Mouse (Mus musculus): ENCODE results near the gene C2cd3. TPM values are rescaled to one million over a fixed set of nuclear protein-coding genes. Genes with fewer than 3 reads are reported as not detected.

C2cd3 gene
- total and polyA plus RNA-seq, 2 experiments from 2014 or later: 5.5 to 29.8 TPM

DNA sequence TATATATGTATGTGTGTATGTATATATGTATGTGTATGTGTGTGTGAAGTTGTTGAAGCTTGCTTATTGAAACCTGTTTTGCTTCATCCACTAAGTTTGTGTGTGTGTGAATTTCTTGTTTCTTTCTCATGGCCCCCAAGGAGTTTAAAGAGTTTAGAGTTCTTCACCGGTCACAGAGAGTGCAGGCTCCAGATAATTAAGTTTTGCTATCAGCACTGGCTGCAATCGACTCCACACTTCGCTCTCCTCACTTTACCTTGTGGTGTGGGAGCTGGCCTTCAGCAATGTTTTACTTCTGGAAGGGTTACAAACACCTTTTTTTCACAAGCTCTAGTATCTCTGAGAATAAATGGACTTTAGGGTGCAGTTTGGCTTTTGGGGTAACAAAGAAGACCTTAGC lies 40.8 kb upstream of the C2cd3 start:
- no peak for TF ChIP-seq EP300 (IDR thresholded peaks at IDR 0.05; ENCODE audit: low read depth)
- TF ChIP-seq CTCF (IDR thresholded peaks at IDR 0.05; ENCODE audit: low read depth): no peak
- DNase-seq (ENCODE audit: low spot score): no peak
- H3K36me3 ChIP-seq (replicated peaks; ENCODE audit: control insufficient read depth, insufficient read depth, low read length): peaks cover 87% of the 10 kb centered on the region
- no peak overlapping the region for H3K4me2 ChIP-seq (ENCODE audit: low read depth, low read length)
- H3K9me3 ChIP-seq (replicated peaks; ENCODE audit: control insufficient read depth, low read length): no peaks in the 10 kb centered on the region
- 80% methylated on average over 3 of the region's 3 CpGs for WGBS
- H3K27me3 ChIP-seq (ENCODE audit: control insufficient read depth, insufficient read depth, low read length): no peaks in the 10 kb centered on the region
- no peak overlapping the region for H3K9ac ChIP-seq (replicated peaks; ENCODE audit: low read depth, low read length)
- no peak overlapping the region for H3K27ac ChIP-seq (ENCODE audit: low read depth)
- ATAC-seq (ENCODE audit: insufficient read depth, low read depth): no peak
- no peak overlapping the region for H3K4me3 ChIP-seq (ENCODE audit: low read depth, low read length)
- H3K4me1 ChIP-seq (ENCODE audit: control insufficient read depth, insufficient read depth): no peaks in the 10 kb centered on the region

DNA sequence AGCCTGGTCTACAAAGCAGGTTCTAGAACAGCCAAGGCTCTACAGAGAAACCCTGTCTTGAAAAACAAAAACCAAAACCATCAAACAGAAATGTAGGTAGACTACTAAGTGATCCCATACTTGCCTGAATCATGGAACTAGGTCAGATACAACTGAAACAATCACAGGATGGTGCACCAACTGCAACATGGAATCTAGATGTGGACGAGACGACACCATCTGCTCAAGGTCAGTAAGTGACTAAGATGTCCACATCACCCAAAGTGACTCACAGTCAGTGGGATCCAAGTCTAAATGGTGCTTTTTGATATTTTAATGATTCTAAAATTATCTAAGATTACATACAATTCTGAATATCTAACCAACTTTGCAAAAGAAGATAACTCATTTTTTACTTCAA lies 36.1 kb upstream of the C2cd3 start:
- WGBS: 88% methylated on average over 2 of the region's 2 CpGs
- Histone ChIP-seq H3K4me1 (ENCODE audit: control insufficient read depth, insufficient read depth) (no peaks in the 10 kb centered on the region), H3K27ac (ENCODE audit: low read depth) (no peak overlapping the region), H3K4me3 (ENCODE audit: low read depth, low read length) (no peak overlapping the region), H3K9ac (replicated peaks; ENCODE audit: low read depth, low read length) (no peak overlapping the region), H3K36me3 (replicated peaks; ENCODE audit: control insufficient read depth, insufficient read depth, low read length) (peaks cover 89% of the 10 kb centered on the region), H3K9me3 (replicated peaks; ENCODE audit: control insufficient read depth, low read length) (no peaks in the 10 kb centered on the region), H3K4me2 (ENCODE audit: low read depth, low read length) (no peak overlapping the region), H3K27me3 (ENCODE audit: control insufficient read depth, insufficient read depth, low read length) (no peaks in the 10 kb centered on the region)
- DNase-seq (ENCODE audit: low spot score) (no peak), ATAC-seq (ENCODE audit: insufficient read depth, low read depth) (no peak)
- no peak for TF ChIP-seq EP300 (IDR thresholded peaks at IDR 0.05; ENCODE audit: low read depth)
- TF ChIP-seq CTCF (IDR thresholded peaks at IDR 0.05; ENCODE audit: low read depth): no peak

DNA sequence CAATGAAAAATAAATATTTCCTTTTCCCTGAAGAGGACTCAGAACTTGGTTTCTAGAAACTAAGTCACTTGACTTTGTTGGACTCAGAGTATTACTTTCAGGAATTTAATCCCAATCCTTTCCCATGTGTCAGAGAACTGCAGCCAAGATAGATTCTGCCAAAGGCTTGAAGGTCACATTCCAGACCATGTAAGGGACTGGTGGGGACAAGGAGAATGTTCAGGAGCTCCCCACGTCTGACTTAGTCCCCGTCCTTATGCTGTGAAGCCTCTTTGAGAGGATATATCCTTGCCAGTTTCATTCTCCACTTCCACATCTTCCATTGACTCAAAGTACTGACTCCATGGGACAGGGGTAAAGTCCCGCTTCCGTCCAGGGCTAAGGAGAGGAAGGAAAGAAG lies 17.0 kb upstream of the C2cd3 start:
- H3K27me3 ChIP-seq (ENCODE audit: control insufficient read depth, insufficient read depth, low read length): no peaks in the 10 kb centered on the region
- H3K27ac ChIP-seq (ENCODE audit: low read depth): peak overlapping the region; percentile 91
- H3K9me3 ChIP-seq (replicated peaks; ENCODE audit: control insufficient read depth, low read length): no peaks in the 10 kb centered on the region
- no peak overlapping the region for H3K9ac ChIP-seq (replicated peaks; ENCODE audit: low read depth, low read length)
- no peak overlapping the region for H3K4me3 ChIP-seq (ENCODE audit: low read depth, low read length)
- H3K36me3 ChIP-seq (replicated peaks; ENCODE audit: control insufficient read depth, insufficient read depth, low read length): peaks cover 12% of the 10 kb centered on the region; the same call in 1 of the 2 replicates
- H3K4me2 ChIP-seq (ENCODE audit: low read depth, low read length): no peak overlapping the region
- 44% methylated on average over 4 of the region's 4 CpGs for WGBS
- TF ChIP-seq EP300 (IDR thresholded peaks at IDR 0.05; ENCODE audit: low read depth): peak; percentile 70; the same call in 1 of the 2 replicates
- TF ChIP-seq CTCF (IDR thresholded peaks at IDR 0.05; ENCODE audit: low read depth): no peak
- peak; percentile 91 for DNase-seq (ENCODE audit: low spot score)
- peaks cover 19% of the 10 kb centered on the region for H3K4me1 ChIP-seq (ENCODE audit: control insufficient read depth, insufficient read depth)
- ATAC-seq (ENCODE audit: insufficient read depth, low read depth): peak; percentile 96

GRCm38 (mm10) chr7:100356324-100356723 lies 15.7 kb upstream of the C2cd3 start:
- Histone ChIP-seq H3K36me3 (replicated peaks; ENCODE audit: control insufficient read depth, insufficient read depth, low read length) (peaks cover 6% of the 10 kb centered on the region; the same call in 1 of the 2 replicates), H3K9ac (replicated peaks; ENCODE audit: low read depth, low read length) (no peak overlapping the region)
- 80% methylated on average over 5 of the region's 5 CpGs for WGBS

GRCm38 (mm10) chr7:100356768-100357167 lies 15.3 kb upstream of the C2cd3 start:
- H3K27ac ChIP-seq (ENCODE audit: low read depth): peak overlapping the region; percentile 1
- no peak overlapping the region for H3K9ac ChIP-seq (replicated peaks; ENCODE audit: low read depth, low read length)
- peaks cover 4% of the 10 kb centered on the region; the same call in 1 of the 2 replicates for H3K36me3 ChIP-seq (replicated peaks; ENCODE audit: control insufficient read depth, insufficient read depth, low read length)
- no peaks in the 10 kb centered on the region for H3K27me3 ChIP-seq (ENCODE audit: control insufficient read depth, insufficient read depth, low read length)
- no peak overlapping the region for H3K4me3 ChIP-seq (ENCODE audit: low read depth, low read length)
- no peaks in the 10 kb centered on the region for H3K9me3 ChIP-seq (replicated peaks; ENCODE audit: control insufficient read depth, low read length)
- no peak for DNase-seq (ENCODE audit: low spot score)
- peaks cover 19% of the 10 kb centered on the region for H3K4me1 ChIP-seq (ENCODE audit: control insufficient read depth, insufficient read depth)
- no peak overlapping the region for H3K4me2 ChIP-seq (ENCODE audit: low read depth, low read length)
- no peak for TF ChIP-seq EP300 (IDR thresholded peaks at IDR 0.05; ENCODE audit: low read depth)
- no peak for TF ChIP-seq CTCF (IDR thresholded peaks at IDR 0.05; ENCODE audit: low read depth)
- WGBS: 71% methylated on average over 1 of the region's 1 CpGs
- no peak for ATAC-seq (ENCODE audit: insufficient read depth, low read depth)

More at GRCm38 (mm10) chr7:100356324-100356723, 15.7 kb upstream of the C2cd3 start:
- Histone ChIP-seq H3K27ac (ENCODE audit: low read depth) (peak overlapping the region; percentile 65), H3K4me1 (ENCODE audit: control insufficient read depth, insufficient read depth) (peaks cover 19% of the 10 kb centered on the region), H3K4me3 (ENCODE audit: low read depth, low read length) (no peak overlapping the region), H3K4me2 (ENCODE audit: low read depth, low read length) (no peak overlapping the region), H3K9me3 (replicated peaks; ENCODE audit: control insufficient read depth, low read length) (no peaks in the 10 kb centered on the region), H3K27me3 (ENCODE audit: control insufficient read depth, insufficient read depth, low read length) (no peaks in the 10 kb centered on the region)
- TF ChIP-seq EP300 (IDR thresholded peaks at IDR 0.05; ENCODE audit: low read depth): no peak
- no peak for TF ChIP-seq CTCF (IDR thresholded peaks at IDR 0.05; ENCODE audit: low read depth)
- DNase-seq (ENCODE audit: low spot score): no peak
- no peak for ATAC-seq (ENCODE audit: insufficient read depth, low read depth)

- no peaks in the 10 kb centered on the region for H3K27me3 ChIP-seq (ENCODE audit: control insufficient read depth, insufficient read depth, low read length)
- DNase-seq (ENCODE audit: low spot score) (no peak), ATAC-seq (ENCODE audit: insufficient read depth, low read depth) (no peak)
- H3K36me3 ChIP-seq (replicated peaks; ENCODE audit: control insufficient read depth, insufficient read depth, low read length): peaks cover 4% of the 10 kb centered on the region; the same call in 1 of the 2 replicates
- H3K4me3 ChIP-seq (ENCODE audit: low read depth, low read length): no peak overlapping the region
- no peak overlapping the region for H3K9ac ChIP-seq (replicated peaks; ENCODE audit: low read depth, low read length)
- no peaks in the 10 kb centered on the region for H3K9me3 ChIP-seq (replicated peaks; ENCODE audit: control insufficient read depth, low read length)
- no peak overlapping the region for H3K27ac ChIP-seq (ENCODE audit: low read depth)
- TF ChIP-seq CTCF (IDR thresholded peaks at IDR 0.05; ENCODE audit: low read depth): no peak
- no peak for TF ChIP-seq EP300 (IDR thresholded peaks at IDR 0.05; ENCODE audit: low read depth)
- H3K4me1 ChIP-seq (ENCODE audit: control insufficient read depth, insufficient read depth): peaks cover 23% of the 10 kb centered on the region
- no peak overlapping the region for H3K4me2 ChIP-seq (ENCODE audit: low read depth, low read length)
These were observed 14.2 kb upstream of the C2cd3 start for GRCm38 (mm10) chr7:100357856-100358255.

All from heart, postnatal 0 days (tissue).